Mouse (Mus musculus): ENCODE results near the gene Tent2. TPM values are rescaled to one million over a fixed set of nuclear protein-coding genes. Genes with fewer than 3 reads are reported as not detected.

The Tent2 gene
- polyA plus RNA-seq, 1 experiment from 2014 or later: 74.4 TPM

DNA sequence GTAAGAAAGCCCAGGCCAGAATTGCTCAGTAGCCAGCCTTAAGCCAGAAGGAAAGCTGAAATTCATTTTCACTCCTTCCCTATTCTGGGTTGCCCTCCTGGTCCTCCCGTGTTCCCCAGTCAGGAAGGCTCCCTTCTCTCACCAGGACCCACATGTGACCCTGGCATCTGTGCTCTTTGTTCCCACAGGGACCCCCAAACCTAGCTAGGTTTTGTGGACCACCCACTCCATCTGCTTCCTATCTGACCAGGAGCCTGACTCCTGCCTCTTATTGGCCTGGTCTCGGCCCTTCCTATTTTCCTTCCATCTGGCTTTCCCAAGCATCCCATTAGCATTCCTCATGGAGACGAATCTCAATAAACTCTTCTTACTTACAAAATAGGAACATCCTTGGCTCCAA lies 93.6 kb downstream of the Tent2 start:
- Histone ChIP-seq H3K4me3 (ENCODE audit: low read depth, low read length) (no peak overlapping the region), H3K36me3 (ENCODE audit: control insufficient read depth, insufficient read depth, low read length) (no peaks in the 10 kb centered on the region), H3K9ac (replicated peaks; ENCODE audit: low read depth, low read length) (no peak overlapping the region), H3K4me2 (replicated peaks; ENCODE audit: low read depth, low read length) (no peak overlapping the region), H3K4me1 (ENCODE audit: control insufficient read depth, insufficient read depth, low read length) (no peaks in the 10 kb centered on the region), H3K27ac (ENCODE audit: low read length) (no peak overlapping the region), H3K27me3 (ENCODE audit: control insufficient read depth, insufficient read depth, low read length) (no peaks in the 10 kb centered on the region), H3K9me3 (ENCODE audit: control insufficient read depth, low read depth, low read length) (no peaks in the 10 kb centered on the region)
- WGBS: 87% methylated on average over 3 of the region's 3 CpGs
- no peak for ATAC-seq (ENCODE audit: insufficient number of reproducible peaks, insufficient read depth, low FRiP score, low read depth)

DNA sequence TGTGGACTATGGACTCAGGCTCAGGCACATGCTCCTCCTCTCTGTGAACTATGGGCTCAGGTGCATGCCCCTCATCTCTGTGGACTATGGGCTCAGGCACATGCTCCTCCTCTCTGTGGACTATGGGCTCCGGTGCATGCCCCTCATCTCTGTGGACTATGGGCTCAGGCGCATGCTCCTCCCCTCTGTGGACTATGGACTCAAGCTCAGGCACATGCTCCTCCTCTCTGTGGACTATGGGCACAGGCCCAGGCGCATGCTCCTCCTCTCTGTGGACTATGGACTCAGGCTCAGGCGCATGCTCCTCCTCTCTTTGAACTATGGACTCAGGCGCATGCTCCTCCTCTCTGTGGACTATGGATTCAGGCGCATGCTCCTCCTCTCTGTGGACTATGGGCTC lies 95.5 kb downstream of the Tent2 start:
- Histone ChIP-seq H3K36me3 (ENCODE audit: control insufficient read depth, insufficient read depth, low read length) (no peaks in the 10 kb centered on the region), H3K9me3 (ENCODE audit: control insufficient read depth, low read depth, low read length) (no peaks in the 10 kb centered on the region), H3K4me3 (ENCODE audit: low read depth, low read length) (no peak overlapping the region), H3K9ac (replicated peaks; ENCODE audit: low read depth, low read length) (no peak overlapping the region), H3K4me2 (replicated peaks; ENCODE audit: low read depth, low read length) (no peak overlapping the region), H3K27me3 (ENCODE audit: control insufficient read depth, insufficient read depth, low read length) (no peaks in the 10 kb centered on the region), H3K27ac (ENCODE audit: low read length) (no peak overlapping the region), H3K4me1 (ENCODE audit: control insufficient read depth, insufficient read depth, low read length) (no peaks in the 10 kb centered on the region)
- no peak for ATAC-seq (ENCODE audit: insufficient number of reproducible peaks, insufficient read depth, low FRiP score, low read depth)
- WGBS: 94% methylated on average over 6 of the region's 6 CpGs

Other genes starting within 250 kb of the Tent2 start
- 0.32 and 0.41 TPM in 2 replicates for gene Cmya5, start 47.7 kb downstream of the Tent2 start, polyA plus RNA-seq (2014; fragmentation: Nextera tagmentation; extraction: Ambion mirVana)
- 7.5 and 8.4 TPM in 2 replicates for gene Homer1, start 107.2 kb upstream of the Tent2 start, polyA plus RNA-seq (2014; fragmentation: Nextera tagmentation; extraction: Ambion mirVana)

All from stomach, embryonic 14.5 days (tissue).